Mouse (Mus musculus): ENCODE measurements around the gene Gm20481. TPM values are rescaled to one million over a fixed set of nuclear protein-coding genes. Genes with fewer than 3 reads are reported as not detected.

Gene Gm20481
- polyA plus RNA-seq, 1 experiment: not detected

GRCm38 (mm10) chr17:35012430-35012829 lies 42.7 kb downstream of the Gm20481 start:
- TF ChIP-seq CTCF (IDR thresholded peaks at IDR 0.05; ENCODE audit: extremely low read depth, insufficient read length, insufficient replicate concordance, low read depth, low read length): no peak
- TF ChIP-seq POLR2A (IDR thresholded peaks at IDR 0.05; ENCODE audit: low read depth, low read length): no peak
- 87% methylated on average over 13 of the region's 13 CpGs for WGBS

DNA sequence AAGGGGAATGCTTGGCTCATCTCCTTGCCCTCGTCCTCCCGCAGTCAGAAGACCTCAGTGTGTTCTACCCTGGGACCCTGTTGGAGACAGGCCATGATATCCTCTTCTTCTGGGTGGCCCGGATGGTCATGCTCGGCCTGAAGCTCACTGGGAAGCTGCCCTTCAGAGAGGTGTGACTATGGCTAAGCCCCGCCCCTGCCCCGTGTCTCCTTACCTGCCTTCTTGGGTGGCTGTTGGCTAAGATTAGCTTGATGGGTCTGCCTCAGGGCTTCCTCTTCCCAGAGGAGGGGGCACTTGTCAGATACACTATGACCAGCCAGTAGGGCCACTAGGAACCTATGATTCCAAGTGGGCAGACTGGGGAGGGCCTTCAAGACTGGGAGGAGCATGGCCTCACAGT lies 43.5 kb downstream of the Gm20481 start:
- WGBS: 72% methylated on average over 6 of the region's 6 CpGs
- Histone ChIP-seq H3K27ac (ENCODE audit: insufficient read depth, low read depth, low read length) (no peak overlapping the region), H3K4me1 (ENCODE audit: control insufficient read depth, insufficient read depth, insufficient read length, low read length) (peaks cover 19% of the 10 kb centered on the region), H3K27me3 (ENCODE audit: control insufficient read depth, insufficient read depth, low read length) (no peaks in the 10 kb centered on the region), H3K36me3 (ENCODE audit: control insufficient read depth, insufficient read depth, low read length) (peaks cover 63% of the 10 kb centered on the region), H3K4me3 (ENCODE audit: low read depth, low read length) (no peak overlapping the region)
- TF ChIP-seq POLR2A (IDR thresholded peaks at IDR 0.05; ENCODE audit: low read depth, low read length) (no peak), CTCF (IDR thresholded peaks at IDR 0.05; ENCODE audit: extremely low read depth, insufficient read length, insufficient replicate concordance, low read depth, low read length) (no peak)

More at GRCm38 (mm10) chr17:35012430-35012829, 42.7 kb downstream of the Gm20481 start:
- H3K36me3 ChIP-seq (ENCODE audit: control insufficient read depth, insufficient read depth, low read length): peaks cover 66% of the 10 kb centered on the region
- no peaks in the 10 kb centered on the region for H3K27me3 ChIP-seq (ENCODE audit: control insufficient read depth, insufficient read depth, low read length)
- H3K27ac ChIP-seq (ENCODE audit: insufficient read depth, low read depth, low read length): no peak overlapping the region
- no peak overlapping the region for H3K4me3 ChIP-seq (ENCODE audit: low read depth, low read length)
- peaks cover 16% of the 10 kb centered on the region for H3K4me1 ChIP-seq (ENCODE audit: control insufficient read depth, insufficient read depth, insufficient read length, low read length)

- no peak overlapping the region for H3K4me3 ChIP-seq (ENCODE audit: low read depth, low read length)
- no peak overlapping the region for H3K27ac ChIP-seq (ENCODE audit: insufficient read depth, low read depth, low read length)
- peaks cover 55% of the 10 kb centered on the region for H3K36me3 ChIP-seq (ENCODE audit: control insufficient read depth, insufficient read depth, low read length)
- 88% methylated on average over 16 of the region's 16 CpGs for WGBS
- H3K4me1 ChIP-seq (ENCODE audit: control insufficient read depth, insufficient read depth, insufficient read length, low read length): peaks cover 23% of the 10 kb centered on the region
- TF ChIP-seq POLR2A (IDR thresholded peaks at IDR 0.05; ENCODE audit: low read depth, low read length): no peak
- no peak for TF ChIP-seq CTCF (IDR thresholded peaks at IDR 0.05; ENCODE audit: extremely low read depth, insufficient read length, insufficient replicate concordance, low read depth, low read length)
- H3K27me3 ChIP-seq (ENCODE audit: control insufficient read depth, insufficient read depth, low read length): no peaks in the 10 kb centered on the region
Measured at GRCm38 (mm10) chr17:35015296-35015695, 45.6 kb downstream of the Gm20481 start.

DNA sequence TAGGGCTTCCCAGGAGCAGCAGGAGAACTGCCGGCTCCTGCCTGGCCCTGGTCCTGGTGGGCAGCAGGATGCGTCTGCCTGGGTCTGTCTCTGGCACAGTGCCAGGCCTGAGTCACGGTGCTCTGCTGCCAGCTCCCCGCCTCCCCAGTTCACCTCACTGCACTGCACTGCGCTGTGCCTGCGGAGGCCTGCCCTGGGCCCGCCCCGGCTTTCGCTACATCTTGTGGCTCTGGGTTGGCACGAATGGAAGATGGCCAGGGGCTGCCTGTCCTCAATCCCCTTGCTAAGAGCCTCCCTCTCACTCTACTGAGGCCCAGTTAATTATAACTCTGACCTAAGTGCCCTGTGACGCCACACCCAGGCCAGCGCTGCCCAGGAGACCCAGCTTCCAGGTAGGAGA lies 46.7 kb downstream of the Gm20481 start, which contains the start of gene Vwa7:
Vwa7 (plus strand) TSS at position 204 of the 400 bp plus-strand sequence.
- Histone ChIP-seq H3K27ac (ENCODE audit: insufficient read depth, low read depth, low read length) (no peak within 1 kb of the TSS), H3K27me3 (ENCODE audit: control insufficient read depth, insufficient read depth, low read length) (no peaks in the 10 kb centered on the region), H3K36me3 (ENCODE audit: control insufficient read depth, insufficient read depth, low read length) (peaks cover 45% of the 10 kb centered on the region), H3K4me1 (ENCODE audit: control insufficient read depth, insufficient read depth, insufficient read length, low read length) (peaks cover 24% of the 10 kb centered on the region), H3K4me3 (ENCODE audit: low read depth, low read length) (no peak within 1 kb of the TSS)
- no peak for TF ChIP-seq POLR2A (IDR thresholded peaks at IDR 0.05; ENCODE audit: low read depth, low read length)
- WGBS: 42% methylated on average over 12 of the region's 12 CpGs

DNA sequence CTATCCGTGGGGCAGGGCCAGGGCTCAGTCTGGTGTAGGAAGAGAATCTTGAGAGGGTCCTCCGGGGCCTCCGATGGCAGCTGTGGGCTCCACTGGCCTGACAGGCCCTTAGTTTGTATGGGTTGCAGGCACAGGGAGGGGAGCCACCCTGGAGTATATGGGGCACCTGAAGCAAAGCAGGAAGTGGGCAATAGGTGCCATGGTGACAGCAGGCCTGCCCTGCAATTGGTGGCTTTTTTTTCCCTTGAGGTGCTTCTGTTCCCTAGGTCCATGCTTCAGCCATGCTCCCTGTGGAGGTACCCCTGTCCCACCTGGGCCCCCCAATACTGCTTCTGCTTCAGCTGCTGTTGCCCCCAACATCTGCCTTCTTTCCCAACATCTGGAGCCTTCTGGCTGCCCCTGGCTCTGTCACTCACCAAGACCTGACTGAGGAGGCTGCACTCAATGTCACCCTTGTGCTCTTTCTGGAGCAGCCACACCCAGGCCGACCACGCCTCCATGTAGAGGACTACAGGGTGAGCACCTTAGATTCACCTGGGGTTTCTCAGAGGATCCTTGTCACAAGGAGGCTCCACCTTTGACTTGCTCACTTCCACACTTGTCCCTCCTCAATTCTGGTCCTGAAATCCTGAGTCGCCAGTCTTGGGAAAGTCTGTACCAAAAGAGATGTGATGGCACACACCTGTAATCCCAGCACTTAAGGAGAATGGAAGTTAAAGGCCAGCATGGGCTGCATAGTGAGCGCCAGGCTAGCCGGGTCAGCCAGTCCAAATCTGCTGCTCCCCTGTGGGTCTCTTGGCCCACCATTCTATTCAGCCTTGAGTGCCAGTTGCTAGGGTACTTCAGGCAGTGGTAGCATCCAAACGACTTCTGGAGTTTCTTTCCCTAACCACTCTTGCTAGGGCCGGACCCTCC lies 47.3 kb downstream of the Gm20481 start:
- H3K36me3 ChIP-seq (ENCODE audit: control insufficient read depth, insufficient read depth, low read length): peaks cover 38% of the 10 kb centered on the region
- H3K27ac ChIP-seq (ENCODE audit: insufficient read depth, low read depth, low read length): no peak overlapping the region
- 69% methylated on average over 10 of the region's 10 CpGs for WGBS

DNA sequence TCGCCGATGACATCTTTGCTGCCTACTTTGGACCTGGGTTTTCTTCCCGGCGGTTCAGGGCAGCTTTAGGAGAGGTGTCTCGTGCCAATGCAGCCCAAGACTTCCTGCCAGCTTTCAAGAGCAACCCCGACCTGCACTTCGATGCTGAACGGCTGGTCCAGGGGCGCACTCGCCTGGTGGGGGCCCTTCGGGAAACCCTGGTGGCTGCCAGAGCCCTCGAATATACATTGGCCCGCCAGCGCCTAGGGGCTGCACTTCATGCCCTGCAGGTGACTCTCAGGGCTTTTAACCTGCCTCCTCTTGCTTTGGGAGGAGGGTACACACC lies 48.0 kb downstream of the Gm20481 start:
- H3K36me3 ChIP-seq (ENCODE audit: control insufficient read depth, insufficient read depth, low read length): peaks cover 32% of the 10 kb centered on the region
- no peak overlapping the region for H3K4me3 ChIP-seq (ENCODE audit: low read depth, low read length)
- peaks cover 29% of the 10 kb centered on the region for H3K4me1 ChIP-seq (ENCODE audit: control insufficient read depth, insufficient read depth, insufficient read length, low read length)
- TF ChIP-seq POLR2A (IDR thresholded peaks at IDR 0.05; ENCODE audit: low read depth, low read length): no peak
- TF ChIP-seq CTCF (IDR thresholded peaks at IDR 0.05; ENCODE audit: extremely low read depth, insufficient read length, insufficient replicate concordance, low read depth, low read length): no peak
- H3K27me3 ChIP-seq (ENCODE audit: control insufficient read depth, insufficient read depth, low read length): no peaks in the 10 kb centered on the region
- no peak overlapping the region for H3K27ac ChIP-seq (ENCODE audit: insufficient read depth, low read depth, low read length)
- WGBS: 80% methylated on average over 14 of the region's 14 CpGs

More for the DNA sequence above, 47.3 kb downstream of the Gm20481 start:
- Histone ChIP-seq H3K4me1 (ENCODE audit: control insufficient read depth, insufficient read depth, insufficient read length, low read length) (peaks cover 26% of the 10 kb centered on the region), H3K4me3 (ENCODE audit: low read depth, low read length) (no peak overlapping the region), H3K27me3 (ENCODE audit: control insufficient read depth, insufficient read depth, low read length) (no peaks in the 10 kb centered on the region)
- no peak for TF ChIP-seq CTCF (IDR thresholded peaks at IDR 0.05; ENCODE audit: extremely low read depth, insufficient read length, insufficient replicate concordance, low read depth, low read length)
- no peak for TF ChIP-seq POLR2A (IDR thresholded peaks at IDR 0.05; ENCODE audit: low read depth, low read length)

- H3K36me3 ChIP-seq (ENCODE audit: control insufficient read depth, insufficient read depth, low read length): peaks cover 27% of the 10 kb centered on the region
- 59% methylated on average over 3 of the region's 3 CpGs for WGBS
- peaks cover 31% of the 10 kb centered on the region for H3K4me1 ChIP-seq (ENCODE audit: control insufficient read depth, insufficient read depth, insufficient read length, low read length)
- no peak for TF ChIP-seq CTCF (IDR thresholded peaks at IDR 0.05; ENCODE audit: extremely low read depth, insufficient read length, insufficient replicate concordance, low read depth, low read length)
- no peak for TF ChIP-seq POLR2A (IDR thresholded peaks at IDR 0.05; ENCODE audit: low read depth, low read length)
- H3K27ac ChIP-seq (ENCODE audit: insufficient read depth, low read depth, low read length): no peak overlapping the region
- no peak overlapping the region for H3K4me3 ChIP-seq (ENCODE audit: low read depth, low read length)
- no peaks in the 10 kb centered on the region for H3K27me3 ChIP-seq (ENCODE audit: control insufficient read depth, insufficient read depth, low read length)
Measured at GRCm38 (mm10) chr17:35018171-35018570, 48.5 kb downstream of the Gm20481 start.

Data from small intestine, adult 2 months (tissue).